Mouse (Mus musculus) myocyte (in vitro differentiated cells): ENCODE results near the gene Stip1.

Experiments
- E2F4 ChIP-seq: IDR thresholded peaks from one replicate; pipeline ENCODE4 v1.6.1; 2011; ENCODE audit warnings: mild to moderate bottlenecking, control low read depth, moderate library complexity; ENCODE audit not compliant: insufficient read depth
- MYOD1 ChIP-seq, 3 experiments: IDR thresholded peaks; one replicate each; pipeline ENCODE4 v1.6.1; 2011; ENCODE audit warnings: control low read depth in 2 of 3, low read depth in 2 of 3, mild to moderate bottlenecking in 2 of 3, moderate library complexity in 1 of 3; ENCODE audit not compliant: insufficient read length in 2 of 3, control insufficient read depth in 1 of 3
- POLR2A ChIP-seq: IDR thresholded peaks from one replicate; pipeline ENCODE4 v1.6.1; 2011; ENCODE audit warnings: low read depth, mild to moderate bottlenecking, control low read depth, moderate library complexity; ENCODE audit not compliant: insufficient read length
- POLR2AphosphoS2 ChIP-seq: IDR thresholded peaks from one replicate; pipeline ENCODE4 v1.6.1; 2011; ENCODE audit warnings: low read depth, control low read depth; ENCODE audit not compliant: insufficient read length
- USF1 ChIP-seq: IDR thresholded peaks from one replicate; pipeline ENCODE4 v1.6.1; 2011; ENCODE audit warnings: low read depth, mild to moderate bottlenecking, control low read depth, moderate library complexity

- TF ChIP-seq POLR2A: no peak
- TF ChIP-seq MYOD1 (IDR thresholded peaks at IDR 0.05; ENCODE audit: control insufficient read depth in 1 of 3, insufficient read length in 2 of 3, low read depth in 2 of 3): no peak
- TF ChIP-seq POLR2AphosphoS2: no peak
- no peak for TF ChIP-seq E2F4
- no peak for TF ChIP-seq USF1
Observed at GRCm38 (mm10) chr19:7057126-7057721, 17.5 kb upstream of the Stip1 start.
